Mouse (Mus musculus) liver, adult 2 months (tissue): ENCODE measurements around the gene Dlg2.

Experiments used
- CTCF ChIP-seq: fragments of 200-500 bp; IDR thresholded peaks from 2 replicates; pipeline ENCODE4 v1.5.1; 2011; ENCODE audit warnings: low read depth, low read length, control low read depth
- POLR2A ChIP-seq: fragments of 200-500 bp; IDR thresholded peaks from 2 replicates; pipeline ENCODE4 v1.6.1; 2011; ENCODE audit warnings: low read length, control low read depth; ENCODE audit not compliant: insufficient read depth; ENCODE audit errors: extremely low read depth

DNA sequence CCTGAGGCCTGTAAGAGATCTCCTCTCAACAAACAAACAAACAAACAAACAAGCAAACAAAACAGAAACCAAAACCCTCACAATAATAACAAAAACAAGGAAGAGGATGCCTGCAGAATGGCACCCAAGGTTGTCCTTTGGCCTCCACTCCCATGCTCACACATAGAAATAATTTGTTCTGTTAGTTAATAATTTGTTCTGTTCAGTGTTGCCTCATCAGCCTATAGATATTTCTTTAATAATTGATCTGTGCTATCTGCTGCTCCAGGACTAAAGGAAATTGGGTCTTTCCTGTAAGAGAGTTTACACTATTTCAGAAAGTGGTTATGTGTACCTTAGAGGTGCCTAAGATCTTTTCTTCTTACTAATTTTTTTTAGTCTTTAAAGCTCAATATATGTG, 1741.7 kb downstream of the Dlg2 start:
- no peak for TF ChIP-seq CTCF
- TF ChIP-seq POLR2A, result no peak
